7 mouse cellular contexts compared by ENCODE assay signal in the genomic region with DNA sequence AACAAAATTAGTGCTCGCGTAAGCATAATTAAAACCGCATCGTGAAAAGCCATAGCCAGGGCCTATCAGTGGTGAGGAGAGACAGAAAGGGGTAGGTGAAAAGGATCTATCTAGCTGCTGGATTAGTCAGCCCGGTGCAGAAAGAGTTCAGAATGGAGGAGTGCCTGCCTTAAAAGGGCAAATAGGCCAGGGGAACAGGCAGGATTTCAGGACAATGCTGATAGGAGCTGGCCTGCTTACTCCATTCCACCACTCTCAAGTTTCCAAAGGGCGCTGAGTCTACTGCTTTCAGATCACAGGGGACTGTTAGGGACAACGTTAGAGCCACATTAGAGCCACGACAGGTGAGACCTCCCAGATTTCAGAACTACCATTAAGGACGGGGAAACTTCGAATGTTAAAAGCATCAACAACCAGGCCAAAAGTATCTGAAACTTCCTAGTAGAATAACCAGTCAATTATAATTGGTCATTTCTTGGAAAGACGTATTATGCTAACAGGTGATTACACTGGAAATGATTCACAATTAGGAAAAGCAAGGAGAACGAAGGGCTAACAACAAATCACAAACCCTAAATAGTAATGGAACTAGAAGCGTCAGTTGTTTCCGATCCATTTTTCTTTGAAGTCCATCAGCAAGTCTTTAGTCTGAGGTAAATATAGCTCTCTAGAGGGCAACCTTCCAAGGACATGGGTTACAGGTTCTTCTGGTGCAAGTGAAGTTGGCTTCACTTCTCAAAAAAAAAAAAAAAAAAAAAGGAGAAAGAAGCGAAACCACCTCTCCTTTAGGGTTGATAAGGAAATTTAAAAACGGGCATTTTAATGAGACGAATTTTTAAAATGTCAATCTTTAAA. TPM values are rescaled to one million over a fixed set of nuclear protein-coding genes. Genes with fewer than 3 reads are reported as not detected.
DNase-seq lines count a peak whose midpoint lies in the region; ATAC-seq and TF ChIP-seq lines count a peak whose summit lies in the region.

No protein-coding gene starts in this region.

- H3K9ac ChIP-seq in forebrain, embryonic 16.5 days (replicated peaks; ENCODE audit: low read depth, low read length): no peak overlapping the region; the same call in 1 of the 2 replicates
- H3K9ac ChIP-seq in kidney, postnatal 0 days (ENCODE audit: low read depth, low read length): peak overlapping the region; percentile 87; the same call in 1 of the 2 replicates
- peak overlapping the region; percentile 81 for H3K9ac ChIP-seq in neural tube, embryonic 13.5 days

- no peaks in the 10 kb centered on the region for H3K36me3 ChIP-seq in E14TG2a.4 (ENCODE audit: insufficient read depth, low read length)
- no peaks in the 10 kb centered on the region for H3K36me3 ChIP-seq in forebrain, embryonic 16.5 days (ENCODE audit: control insufficient read depth, insufficient read depth)
- H3K36me3 ChIP-seq in kidney, postnatal 0 days (ENCODE audit: insufficient read depth, low read length): no peaks in the 10 kb centered on the region
- H3K36me3 ChIP-seq in neural tube, embryonic 13.5 days: no peaks in the 10 kb centered on the region

- no peak for TF ChIP-seq CTCF in E14TG2a.4 (conservative IDR thresholded peaks at IDR 0.05; ENCODE audit: low read length)
- no peak for TF ChIP-seq CTCF in kidney, postnatal 0 days (IDR thresholded peaks at IDR 0.05; ENCODE audit: low read depth)

- intact Hi-C loops in left cerebral cortex, postnatal 14 days (cut with DNase I): loop anchor here (5.0 kb wide), 1 partner anchor 177 kb away; no protein-coding TSS in a partner anchor

- 18% methylated on average over 17 of the region's 17 CpGs for WGBS in forebrain, embryonic 16.5 days
- 16% methylated on average over 17 of the region's 17 CpGs for WGBS in kidney, postnatal 0 days
- 14% methylated on average over 17 of the region's 17 CpGs for WGBS in neural tube, embryonic 13.5 days

- peak overlapping the region; percentile 95 for H3K4me2 ChIP-seq in forebrain, embryonic 16.5 days (ENCODE audit: low read length)
- H3K4me2 ChIP-seq in kidney, postnatal 0 days (ENCODE audit: low read length): peak overlapping the region; percentile 68
- H3K4me2 ChIP-seq in neural tube, embryonic 13.5 days: peak overlapping the region; percentile 82

- no peak for ATAC-seq in forebrain, embryonic 16.5 days
- ATAC-seq in kidney, postnatal 0 days (replicated peaks; ENCODE audit: low FRiP score, low read depth): no peak
- ATAC-seq in neural tube, embryonic 13.5 days (ENCODE audit: low read depth): no peak

- H3K27me3 ChIP-seq in E14TG2a.4 (ENCODE audit: insufficient read depth, low read length): peaks cover 11% of the 10 kb centered on the region; the same call in 1 of the 2 replicates
- no peaks in the 10 kb centered on the region; the same call in 1 of the 2 replicates for H3K27me3 ChIP-seq in forebrain, embryonic 16.5 days (replicated peaks; ENCODE audit: control insufficient read depth, insufficient read depth, low read length)
- no peaks in the 10 kb centered on the region for H3K27me3 ChIP-seq in kidney, postnatal 0 days (ENCODE audit: insufficient read depth, low read length)
- peaks cover 5% of the 10 kb centered on the region for H3K27me3 ChIP-seq in neural tube, embryonic 13.5 days

- no peaks in the 10 kb centered on the region for H3K9me3 ChIP-seq in E14TG2a.4 (ENCODE audit: low read length)
- no peaks in the 10 kb centered on the region for H3K9me3 ChIP-seq in forebrain, embryonic 16.5 days (ENCODE audit: control insufficient read depth, low read length)
- no peaks in the 10 kb centered on the region for H3K9me3 ChIP-seq in kidney, postnatal 0 days (replicated peaks; ENCODE audit: low read length)
- no peaks in the 10 kb centered on the region for H3K9me3 ChIP-seq in neural tube, embryonic 13.5 days

- H3K4me3 ChIP-seq in E14TG2a.4 (replicated peaks; ENCODE audit: low read length): peak overlapping the region; percentile 92
- H3K4me3 ChIP-seq in forebrain, embryonic 16.5 days (replicated peaks; ENCODE audit: low read length): peak overlapping the region; percentile 75
- peak overlapping the region; percentile 83 for H3K4me3 ChIP-seq in kidney, postnatal 0 days (replicated peaks; ENCODE audit: low read depth, low read length)
- peak overlapping the region; percentile 83 for H3K4me3 ChIP-seq in neural tube, embryonic 13.5 days

- peak; percentile 55 for DNase-seq in Muller cell, postnatal 12 days (ENCODE audit: inconsistent ontology term)
- peak; percentile 47 for DNase-seq in kidney, postnatal 0 days (ENCODE audit: low spot score)
- DNase-seq in left cerebral cortex, postnatal 14 days (ENCODE audit: low spot score in 2 of 2): no peak
- DNase-seq in layer of hippocampus, adult 8-10 months (ENCODE audit: low spot score in 2 of 2): no peak

- H3K4me1 ChIP-seq in E14TG2a.4 (replicated peaks; ENCODE audit: low read depth, low read length): peaks cover 38% of the 10 kb centered on the region
- peaks cover 3% of the 10 kb centered on the region for H3K4me1 ChIP-seq in forebrain, embryonic 16.5 days (replicated peaks; ENCODE audit: control insufficient read depth, insufficient read depth, low read length)
- peaks cover 7% of the 10 kb centered on the region; the same call in 1 of the 2 replicates for H3K4me1 ChIP-seq in kidney, postnatal 0 days (replicated peaks; ENCODE audit: insufficient read depth, low read length)
- H3K4me1 ChIP-seq in neural tube, embryonic 13.5 days (replicated peaks): peaks cover 30% of the 10 kb centered on the region

- H3K27ac ChIP-seq in forebrain, embryonic 16.5 days (ENCODE audit: low read length): no peak overlapping the region
- peak overlapping the region; percentile 88 for H3K27ac ChIP-seq in kidney, postnatal 0 days
- peak overlapping the region; percentile 79; the same call in 1 of the 2 replicates for H3K27ac ChIP-seq in neural tube, embryonic 13.5 days (replicated peaks)

RNA-seq across cellular contexts. Expression of a gene that starts 1.1 kb away (rescaled TPM):
- polyA plus RNA-seq in forebrain, embryonic 16.5 days (2015; fragmentation: Nextera tagmentation; extraction: Ambion mirVana): 2.0 and 2.1 TPM in 2 replicates
- polyA plus RNA-seq in kidney, postnatal 0 days (2015; fragmentation: Nextera tagmentation; extraction: Ambion mirVana): 4.2 and 5.4 TPM in 2 replicates
- 2.8 and 3.8 TPM in 2 replicates for polyA plus RNA-seq in neural tube, embryonic 13.5 days (2015; fragmentation: Nextera tagmentation; extraction: Ambion mirVana)
- 1 to 10 TPM; 4.0 to 5.6 TPM for total RNA-seq in left cerebral cortex, postnatal 14 days (2021)
- total RNA-seq in layer of hippocampus, adult 8-10 months (2022): 1 to 10 TPM; 4.2 to 6.6 (median 5.0) TPM

RNA-seq across cellular contexts. Expression of a gene that starts 39.6 kb away (rescaled TPM):
- 48.2 and 49.6 TPM in 2 replicates for polyA plus RNA-seq in forebrain, embryonic 16.5 days (2015; fragmentation: Nextera tagmentation; extraction: Ambion mirVana)
- polyA plus RNA-seq in kidney, postnatal 0 days (2015; fragmentation: Nextera tagmentation; extraction: Ambion mirVana): 46.4 and 46.6 TPM in 2 replicates
- 46.7 and 48.8 TPM in 2 replicates for polyA plus RNA-seq in neural tube, embryonic 13.5 days (2015; fragmentation: Nextera tagmentation; extraction: Ambion mirVana)
- total RNA-seq in left cerebral cortex, postnatal 14 days (2021): 10 to 100 TPM; 34.4 to 35.2 TPM
- 10 to 100 TPM; 23.6 to 37.7 (median 29.3) TPM for total RNA-seq in layer of hippocampus, adult 8-10 months (2022)

Comparison
In these comparisons a context has a peak if more than half of its experiments do, and no peak if none do; other contexts are left out.
1. DNase-seq: peak in Muller cell, postnatal 12 days (single experiment) and kidney, postnatal 0 days (single experiment); none in left cerebral cortex, postnatal 14 days (0 of 2) and layer of hippocampus, adult 8-10 months (0 of 2).
2. Peak in every context shown above with its lines, with median percentiles within 50 percentile points of each other: H3K4me3 ChIP-seq and H3K4me2 ChIP-seq.